19 mouse cellular contexts compared by ENCODE assay signal in genomic region chr9:108531496-108531895, GRCm38 (mm10). TPM values are rescaled to one million over a fixed set of nuclear protein-coding genes. Genes with fewer than 3 reads are reported as not detected.
DNase-seq lines count a peak whose midpoint lies in the region; ATAC-seq lines count a peak whose summit lies in the region.
"Had no signal": no experiment of that assay in that cellular context is flagged by ENCODE, and none has a peak within 500 bp of the region (broad histone marks: within the 10 kb centered on the region; RNA-seq: fewer than 3 reads in every experiment).

No protein-coding gene starts in this region.

- peak; percentile 54 for DNase-seq in heart, adult 11 months
- peak; percentile 53 for DNase-seq in midbrain, embryonic 11.5 days (ENCODE audit: low spot score, missing footprints)
- DNase-seq: adrenal gland, adult 2 months; adrenal gland, adult 8-10 months; adrenal gland, postnatal 10 days; adrenal gland, postnatal 14 days; adrenal gland, postnatal 25 days; adrenal gland, postnatal 36 days; B cell, adult 2 months; cerebellum, adult 11 months; cerebellum, adult 11-12 months; cerebellum, adult 18-20 months had no signal

- H3K4me2 ChIP-seq in heart, embryonic 12.5 days: no peak overlapping the region
- no peak overlapping the region for H3K4me2 ChIP-seq in midbrain, embryonic 11.5 days
- no peak overlapping the region for H3K4me2 ChIP-seq in midbrain, embryonic 15.5 days

- H3K4me3 ChIP-seq in heart, embryonic 12.5 days: no peak overlapping the region
- H3K4me3 ChIP-seq in midbrain, embryonic 11.5 days (ENCODE audit: low read depth, low read length): no peak overlapping the region
- H3K4me3 ChIP-seq in midbrain, embryonic 15.5 days: no peak overlapping the region

- peaks cover 83% of the 10 kb centered on the region for H3K36me3 ChIP-seq in heart, embryonic 12.5 days
- peaks cover 42% of the 10 kb centered on the region for H3K36me3 ChIP-seq in midbrain, embryonic 11.5 days (ENCODE audit: control insufficient read depth, insufficient read depth, low read length)
- H3K36me3 ChIP-seq in midbrain, embryonic 15.5 days (replicated peaks): peaks cover 60% of the 10 kb centered on the region

- WGBS in heart, embryonic 12.5 days: 95% methylated on average over 1 of the region's 1 CpGs
- 95% methylated on average over 1 of the region's 1 CpGs for WGBS in midbrain, embryonic 11.5 days
- 95% methylated on average over 1 of the region's 1 CpGs for WGBS in midbrain, embryonic 15.5 days

- no peaks in the 10 kb centered on the region for H3K27me3 ChIP-seq in heart, embryonic 12.5 days (replicated peaks)
- H3K27me3 ChIP-seq in midbrain, embryonic 11.5 days (ENCODE audit: control insufficient read depth, insufficient read depth, low read length): no peaks in the 10 kb centered on the region
- H3K27me3 ChIP-seq in midbrain, embryonic 15.5 days (replicated peaks): no peaks in the 10 kb centered on the region
- H3K27me3 ChIP-seq: CH12.LX, Patski had no signal

- no peaks in the 10 kb centered on the region for H3K9me3 ChIP-seq in heart, embryonic 12.5 days (replicated peaks)
- H3K9me3 ChIP-seq in midbrain, embryonic 11.5 days (ENCODE audit: control insufficient read depth, low read length): no peaks in the 10 kb centered on the region
- no peaks in the 10 kb centered on the region for H3K9me3 ChIP-seq in midbrain, embryonic 15.5 days
- H3K9me3 ChIP-seq: G1E had no signal

- H3K27ac ChIP-seq in heart, embryonic 12.5 days (ENCODE audit: poor library complexity, severe bottlenecking): no peak overlapping the region
- H3K27ac ChIP-seq in midbrain, embryonic 11.5 days (ENCODE audit: low read depth, low read length): no peak overlapping the region
- no peak overlapping the region for H3K27ac ChIP-seq in midbrain, embryonic 15.5 days

- no peak overlapping the region for H3K9ac ChIP-seq in heart, embryonic 12.5 days
- H3K9ac ChIP-seq in midbrain, embryonic 11.5 days (ENCODE audit: low read length): no peak overlapping the region
- no peak overlapping the region for H3K9ac ChIP-seq in midbrain, embryonic 15.5 days

- H3K4me1 ChIP-seq in heart, embryonic 12.5 days (replicated peaks): no peaks in the 10 kb centered on the region
- no peaks in the 10 kb centered on the region for H3K4me1 ChIP-seq in midbrain, embryonic 11.5 days (ENCODE audit: control insufficient read depth, insufficient read depth, low read length)
- H3K4me1 ChIP-seq in midbrain, embryonic 15.5 days: no peaks in the 10 kb centered on the region

- ATAC-seq in heart, embryonic 12.5 days (ENCODE audit: insufficient number of reproducible peaks, low FRiP score): no peak
- no peak for ATAC-seq in midbrain, embryonic 11.5 days (ENCODE audit: low FRiP score)
- ATAC-seq in midbrain, embryonic 15.5 days (replicated peaks): no peak
- ATAC-seq: activated CD4-positive, CD25-positive, alpha-beta regulatory T cell, adult 4 months; CD4-positive, CD25-positive, alpha-beta regulatory T cell, adult 4 months; Patski had no signal

RNA-seq across cellular contexts. Expression of gene Qrich1, which starts 14.9 kb away (rescaled TPM):
- 108 and 115 TPM in 2 replicates for polyA plus RNA-seq in heart, embryonic 12.5 days (2016; fragmentation: Nextera tagmentation; extraction: Ambion mirVana)
- polyA plus RNA-seq in midbrain, embryonic 11.5 days (2014; fragmentation: Nextera tagmentation; extraction: Ambion mirVana): 160 and 175 TPM in 2 replicates
- 132 and 133 TPM in 2 replicates for polyA plus RNA-seq in midbrain, embryonic 15.5 days (2015; fragmentation: Nextera tagmentation; extraction: Ambion mirVana)

RNA-seq across cellular contexts. Expression of gene Qars, which starts 24.0 kb away (rescaled TPM):
- polyA plus RNA-seq in heart, embryonic 12.5 days (2016; fragmentation: Nextera tagmentation; extraction: Ambion mirVana): 70.1 and 73.1 TPM in 2 replicates
- 103 TPM in 2 replicates for polyA plus RNA-seq in midbrain, embryonic 11.5 days (2014; fragmentation: Nextera tagmentation; extraction: Ambion mirVana)
- 64.0 and 64.6 TPM in 2 replicates for polyA plus RNA-seq in midbrain, embryonic 15.5 days (2015; fragmentation: Nextera tagmentation; extraction: Ambion mirVana)

RNA-seq across cellular contexts. Expression of gene Impdh2, which starts 28.6 kb away (rescaled TPM):
- polyA plus RNA-seq in heart, embryonic 12.5 days (2016; fragmentation: Nextera tagmentation; extraction: Ambion mirVana): 105 and 115 TPM in 2 replicates
- 182 and 186 TPM in 2 replicates for polyA plus RNA-seq in midbrain, embryonic 11.5 days (2014; fragmentation: Nextera tagmentation; extraction: Ambion mirVana)
- polyA plus RNA-seq in midbrain, embryonic 15.5 days (2015; fragmentation: Nextera tagmentation; extraction: Ambion mirVana): 101 TPM in 2 replicates

RNA-seq across cellular contexts. Expression of gene Ndufaf3, which starts 35.7 kb away (rescaled TPM):
- 49.9 and 55.5 TPM in 2 replicates for polyA plus RNA-seq in heart, embryonic 12.5 days (2016; fragmentation: Nextera tagmentation; extraction: Ambion mirVana)
- 51.7 and 51.9 TPM in 2 replicates for polyA plus RNA-seq in midbrain, embryonic 11.5 days (2014; fragmentation: Nextera tagmentation; extraction: Ambion mirVana)
- 75.2 and 76.8 TPM in 2 replicates for polyA plus RNA-seq in midbrain, embryonic 15.5 days (2015; fragmentation: Nextera tagmentation; extraction: Ambion mirVana)

RNA-seq across cellular contexts. Expression of gene Dalrd3, which starts 38.2 kb away (rescaled TPM):
- 89.4 and 91.4 TPM in 2 replicates for polyA plus RNA-seq in heart, embryonic 12.5 days (2016; fragmentation: Nextera tagmentation; extraction: Ambion mirVana)
- 158 and 172 TPM in 2 replicates for polyA plus RNA-seq in midbrain, embryonic 11.5 days (2014; fragmentation: Nextera tagmentation; extraction: Ambion mirVana)
- 336 and 351 TPM in 2 replicates for polyA plus RNA-seq in midbrain, embryonic 15.5 days (2015; fragmentation: Nextera tagmentation; extraction: Ambion mirVana)
